Mouse (Mus musculus) kidney, postnatal 4 days (tissue): ENCODE results near the gene Fam107b.

Source experiments
- DNase-seq, 2 experiments: peaks; one replicate each; pipeline ENCODE4 v3.0.0; 2021; ENCODE audit warnings: mixed read lengths in 2 of 2

Gene Fam107b

GRCm38 (mm10) chr2:3608868-3609854 is 38.9 kb downstream of the Fam107b start:
- DNase-seq: no peak

- no peak for DNase-seq
Measured at GRCm38 (mm10) chr2:3618446-3618845, 48.2 kb downstream of the Fam107b start.

GRCm38 (mm10) chr2:3621568-3621967 is 51.3 kb downstream of the Fam107b start:
- DNase-seq: no peak

- DNase-seq: no peak
Measured at GRCm38 (mm10) chr2:3622158-3622557, 51.9 kb downstream of the Fam107b start.

GRCm38 (mm10) chr2:3623207-3623980 is 53.1 kb downstream of the Fam107b start:
- no peak for DNase-seq

- peak in 1 of 2 experiments; percentile 32 for DNase-seq
Measured at GRCm38 (mm10) chr2:3623981-3624584, 53.8 kb downstream of the Fam107b start.

GRCm38 (mm10) chr2:3629096-3629495 is 58.8 kb downstream of the Fam107b start:
- DNase-seq: no peak

- DNase-seq: peak; percentile 19 to 39
Measured at GRCm38 (mm10) chr2:3629741-3630140, 59.5 kb downstream of the Fam107b start.

GRCm38 (mm10) chr2:3630769-3631477 is 60.6 kb downstream of the Fam107b start:
- no peak for DNase-seq

- no peak for DNase-seq
Measured at GRCm38 (mm10) chr2:3633137-3633536, 62.8 kb downstream of the Fam107b start.

- DNase-seq: no peak
Measured at GRCm38 (mm10) chr2:3636771-3637170, 66.5 kb downstream of the Fam107b start.

- no peak for DNase-seq
Measured at GRCm38 (mm10) chr2:3641001-3641770, 70.9 kb downstream of the Fam107b start.

- no peak for DNase-seq
Measured at GRCm38 (mm10) chr2:3642949-3643348, 72.7 kb downstream of the Fam107b start.

- no peak for DNase-seq
Measured at GRCm38 (mm10) chr2:3645741-3646140, 75.5 kb downstream of the Fam107b start.

GRCm38 (mm10) chr2:3649171-3649570 is 78.9 kb downstream of the Fam107b start:
- no peak for DNase-seq

- no peak for DNase-seq
Measured at GRCm38 (mm10) chr2:3654606-3655005, 84.3 kb downstream of the Fam107b start.

GRCm38 (mm10) chr2:3656091-3656490 is 85.8 kb downstream of the Fam107b start:
- DNase-seq: no peak

GRCm38 (mm10) chr2:3656834-3657233 is 86.5 kb downstream of the Fam107b start:
- DNase-seq: no peak

- no peak for DNase-seq
Measured at GRCm38 (mm10) chr2:3657376-3657775, 87.1 kb downstream of the Fam107b start.

GRCm38 (mm10) chr2:3657811-3658730 is 87.8 kb downstream of the Fam107b start:
- DNase-seq: peak; percentile 9 to 15

- DNase-seq: no peak
Measured at GRCm38 (mm10) chr2:3658900-3659299, 88.6 kb downstream of the Fam107b start.
